Mouse (Mus musculus) kidney, adult 2 months (tissue): ENCODE data around the gene Khdrbs1.

ENCODE experiments used
- CTCF ChIP-seq: fragments of 200-500 bp; conservative IDR thresholded peaks from 2 replicates; pipeline ENCODE4 v1.5.1; 2011; ENCODE audit warnings: low read depth, mild to moderate bottlenecking, control low read depth, low read length, moderate library complexity, mixed read lengths; ENCODE audit not compliant: insufficient read depth, insufficient read length
- POLR2A ChIP-seq: fragments of 200-500 bp; IDR thresholded peaks from one replicate; pipeline ENCODE4 v1.6.1; 2011; ENCODE audit warnings: low read depth, low read length, control low read depth

- TF ChIP-seq CTCF = no peak
- no peak for TF ChIP-seq POLR2A
These were observed 28.5 kb upstream of the Khdrbs1 start for GRCm38 (mm10) chr4:129770600-129770999.
